Mouse (Mus musculus): ENCODE data around the gene Slc25a43. TPM values are rescaled to one million over a fixed set of nuclear protein-coding genes. Genes with fewer than 3 reads are reported as not detected.

The Slc25a43 gene
- polyA plus RNA-seq, 1 experiment from 2014 or later, result 2.3 TPM

DNA sequence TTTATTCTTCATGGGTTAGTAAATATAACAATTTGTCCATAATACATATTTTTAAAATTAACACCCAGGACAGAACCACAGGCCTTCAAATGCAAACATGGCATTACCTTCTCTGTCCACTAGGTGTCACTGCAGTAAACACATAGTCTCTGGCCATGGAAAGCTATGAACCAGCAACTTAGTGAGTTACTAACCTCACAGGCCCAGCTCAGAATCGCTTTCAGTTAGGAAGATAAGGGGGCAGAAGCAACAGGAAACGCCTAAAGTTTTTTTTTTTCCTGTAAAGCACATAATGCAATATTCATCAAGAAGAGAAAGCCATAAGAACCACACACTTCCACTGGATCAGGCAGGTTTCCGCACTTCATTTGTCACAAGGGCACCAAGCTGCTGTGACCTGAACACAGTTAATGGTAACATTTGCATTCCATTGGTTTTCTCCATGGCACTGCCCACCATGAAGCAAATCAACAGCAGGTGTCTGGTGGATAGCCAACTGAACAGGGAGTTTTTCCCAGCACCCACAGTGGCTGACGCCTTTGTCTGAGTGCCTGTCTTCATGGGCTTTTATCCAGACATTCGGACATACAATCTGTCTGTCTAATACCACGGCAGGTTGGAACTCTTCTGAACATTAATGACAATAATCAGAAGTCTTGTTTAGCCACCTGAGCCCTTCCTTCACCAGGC, 17.6 kb downstream of the Slc25a43 start:
- DNase-seq (ENCODE audit: low spot score), result peak; percentile 43
- Histone ChIP-seq H3K4me3 (no peak overlapping the region), H3K4me1 (no peaks in the 10 kb centered on the region), H3K27me3 (ENCODE audit: low read depth, poor library complexity, severe bottlenecking) (no peaks in the 10 kb centered on the region), H3K27ac (no peak overlapping the region), H3K36me3 (no peaks in the 10 kb centered on the region), H3K9me3 (replicated peaks) (no peaks in the 10 kb centered on the region)
- 66% methylated on average over 6 of the region's 6 CpGs for WGBS

DNA sequence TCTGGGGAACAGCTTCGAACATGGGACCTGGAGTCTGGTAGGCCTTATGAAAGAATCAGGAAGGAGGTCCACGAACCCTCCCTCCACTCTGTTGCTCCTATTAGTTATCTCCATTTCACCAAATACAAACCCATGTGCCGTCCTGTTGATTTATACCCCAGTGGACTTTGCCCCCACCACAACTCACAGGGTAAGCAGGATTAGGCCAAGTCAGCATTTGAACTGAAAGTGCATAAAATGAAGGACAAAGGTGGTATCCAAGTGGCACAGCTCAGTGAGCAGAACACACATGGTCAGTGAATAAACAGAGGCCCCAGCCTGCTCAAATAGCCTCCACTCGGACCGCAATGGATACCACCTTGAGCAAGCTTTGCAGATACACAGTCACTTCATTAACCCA, 18.8 kb downstream of the Slc25a43 start:
- H3K36me3 ChIP-seq, result no peaks in the 10 kb centered on the region
- no peak overlapping the region for H3K4me3 ChIP-seq
- no peaks in the 10 kb centered on the region for H3K27me3 ChIP-seq (ENCODE audit: low read depth, poor library complexity, severe bottlenecking)
- no peaks in the 10 kb centered on the region for H3K9me3 ChIP-seq (replicated peaks)
- no peak overlapping the region for H3K27ac ChIP-seq
- no peaks in the 10 kb centered on the region for H3K4me1 ChIP-seq
- no peak for DNase-seq (ENCODE audit: low spot score)
- 97% methylated on average over 5 of the region's 5 CpGs for whole genome bisulfite sequencing

- WGBS, result 82% methylated on average over 4 of the region's 4 CpGs
Observed at GRCm38 (mm10) chrX:36762894-36763293, 19.4 kb downstream of the Slc25a43 start.

DNA sequence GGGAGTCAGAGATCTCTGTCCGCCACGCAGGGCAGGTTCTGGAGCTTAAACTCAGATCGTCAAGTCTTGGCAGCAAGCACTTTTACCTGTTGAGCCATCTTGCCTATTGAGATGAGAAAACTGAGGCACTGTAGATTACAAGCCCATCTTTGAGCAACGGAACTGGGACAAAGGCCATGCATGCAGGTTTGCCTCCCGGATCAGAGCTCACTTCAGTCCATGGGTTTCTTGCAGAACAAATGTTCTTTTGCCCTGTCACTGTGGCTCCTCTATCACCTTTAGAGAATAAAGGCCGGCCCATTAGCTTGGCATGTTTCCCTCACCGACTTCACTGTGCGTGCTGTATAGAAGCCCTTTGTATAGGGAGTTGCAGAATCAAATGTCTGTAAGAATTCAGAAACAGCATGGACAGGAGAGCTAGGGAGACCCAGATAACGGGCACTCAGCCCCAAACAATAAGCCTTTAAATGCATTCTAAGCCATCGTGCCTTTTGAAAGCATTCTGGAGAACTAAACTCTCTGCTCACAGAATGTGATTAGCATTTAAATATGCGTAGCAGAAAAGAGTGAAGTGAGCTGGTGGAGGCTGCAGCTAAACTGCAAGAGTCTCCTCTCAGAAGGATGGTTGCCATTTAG, 20.0 kb downstream of the Slc25a43 start:
- H3K27ac ChIP-seq, result no peak overlapping the region
- WGBS, result 63% methylated on average over 11 of the region's 11 CpGs

More at GRCm38 (mm10) chrX:36762894-36763293, 19.4 kb downstream of the Slc25a43 start:
- Histone ChIP-seq H3K36me3 (no peaks in the 10 kb centered on the region), H3K4me1 (no peaks in the 10 kb centered on the region), H3K9me3 (replicated peaks) (no peaks in the 10 kb centered on the region), H3K4me3 (no peak overlapping the region), H3K27ac (no peak overlapping the region), H3K27me3 (ENCODE audit: low read depth, poor library complexity, severe bottlenecking) (no peaks in the 10 kb centered on the region)
- no peak for DNase-seq (ENCODE audit: low spot score)

GRCm38 (mm10) chrX:36763934-36764317, 20.5 kb downstream of the Slc25a43 start:
- DNase-seq (ENCODE audit: low spot score), result no peak
- Histone ChIP-seq H3K4me3 (no peak overlapping the region), H3K27me3 (ENCODE audit: low read depth, poor library complexity, severe bottlenecking) (no peaks in the 10 kb centered on the region), H3K27ac (no peak overlapping the region), H3K36me3 (no peaks in the 10 kb centered on the region), H3K9me3 (replicated peaks) (no peaks in the 10 kb centered on the region), H3K4me1 (no peaks in the 10 kb centered on the region)
- WGBS, result 42% methylated on average over 2 of the region's 2 CpGs

More for the DNA sequence above, 20.0 kb downstream of the Slc25a43 start:
- no peak for DNase-seq (ENCODE audit: low spot score)
- no peaks in the 10 kb centered on the region for H3K4me1 ChIP-seq
- H3K27me3 ChIP-seq (ENCODE audit: low read depth, poor library complexity, severe bottlenecking), result no peaks in the 10 kb centered on the region
- no peak overlapping the region for H3K4me3 ChIP-seq
- no peaks in the 10 kb centered on the region for H3K9me3 ChIP-seq (replicated peaks)
- no peaks in the 10 kb centered on the region for H3K36me3 ChIP-seq

DNA sequence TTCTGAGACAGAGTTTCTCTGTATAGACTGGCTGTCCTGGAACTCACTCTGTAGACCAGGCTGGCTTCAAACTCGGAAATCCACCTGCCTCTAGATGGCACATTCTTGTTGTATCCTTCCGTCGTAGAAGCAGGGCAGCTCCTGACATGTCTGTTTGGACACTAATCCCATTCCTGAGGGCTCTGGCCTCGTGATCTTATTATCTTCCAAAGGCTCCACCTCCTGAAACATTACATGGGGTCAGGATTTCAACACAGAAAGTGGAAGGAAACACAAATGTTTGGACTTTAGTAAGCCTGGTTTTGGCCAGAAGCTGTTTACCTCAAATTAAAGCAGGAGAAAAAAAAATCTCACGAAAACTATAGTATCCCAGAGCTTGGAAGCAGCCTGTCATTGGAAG, 23.9 kb downstream of the Slc25a43 start:
- WGBS, result 65% methylated on average over 5 of the region's 5 CpGs
- Histone ChIP-seq H3K4me3 (no peak overlapping the region), H3K36me3 (no peaks in the 10 kb centered on the region), H3K27me3 (ENCODE audit: low read depth, poor library complexity, severe bottlenecking) (no peaks in the 10 kb centered on the region), H3K27ac (no peak overlapping the region), H3K9me3 (replicated peaks) (no peaks in the 10 kb centered on the region), H3K4me1 (no peaks in the 10 kb centered on the region)
- DNase-seq (ENCODE audit: low spot score), result no peak

- DNase-seq (ENCODE audit: low spot score), result no peak
- Histone ChIP-seq H3K36me3 (no peaks in the 10 kb centered on the region), H3K27me3 (ENCODE audit: low read depth, poor library complexity, severe bottlenecking) (no peaks in the 10 kb centered on the region), H3K4me1 (no peaks in the 10 kb centered on the region), H3K9me3 (replicated peaks) (no peaks in the 10 kb centered on the region), H3K4me3 (no peak overlapping the region), H3K27ac (no peak overlapping the region)
- WGBS, result 83% methylated on average over 6 of the region's 6 CpGs
Observed at GRCm38 (mm10) chrX:36772591-36772990, 29.1 kb downstream of the Slc25a43 start.

DNA sequence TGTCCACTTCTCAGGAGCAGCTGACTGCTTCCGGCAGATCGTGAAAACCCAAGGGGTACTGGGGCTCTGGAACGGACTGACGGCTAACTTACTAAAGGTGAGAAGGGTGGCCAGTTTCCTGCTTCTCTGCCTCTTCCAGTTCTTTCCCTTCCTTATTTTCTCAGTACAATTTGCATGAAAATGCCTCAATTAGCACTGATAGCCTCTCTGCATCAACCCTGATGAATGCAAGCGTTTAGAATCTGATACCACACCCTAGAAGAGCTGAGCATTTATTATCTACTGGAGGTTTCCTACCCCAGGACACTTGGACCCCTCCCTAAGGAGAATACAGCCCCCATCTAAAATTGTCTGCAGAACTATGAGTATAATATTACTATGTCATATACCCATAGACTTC, 32.1 kb downstream of the Slc25a43 start:
- H3K27ac ChIP-seq, result no peak overlapping the region
- H3K9me3 ChIP-seq (replicated peaks), result no peaks in the 10 kb centered on the region
- H3K4me1 ChIP-seq, result no peaks in the 10 kb centered on the region
- no peak for DNase-seq (ENCODE audit: low spot score)
- no peak overlapping the region for H3K4me3 ChIP-seq
- WGBS, result 86% methylated on average over 5 of the region's 5 CpGs
- no peaks in the 10 kb centered on the region for H3K36me3 ChIP-seq
- no peaks in the 10 kb centered on the region for H3K27me3 ChIP-seq (ENCODE audit: low read depth, poor library complexity, severe bottlenecking)

- Histone ChIP-seq H3K27ac (no peak overlapping the region), H3K4me1 (no peaks in the 10 kb centered on the region), H3K27me3 (ENCODE audit: low read depth, poor library complexity, severe bottlenecking) (no peaks in the 10 kb centered on the region), H3K4me3 (no peak overlapping the region), H3K9me3 (replicated peaks) (no peaks in the 10 kb centered on the region), H3K36me3 (no peaks in the 10 kb centered on the region)
- no peak for DNase-seq (ENCODE audit: low spot score)
- 78% methylated on average over 4 of the region's 4 CpGs for WGBS
Observed at GRCm38 (mm10) chrX:36777694-36778093, 34.2 kb downstream of the Slc25a43 start.

DNA sequence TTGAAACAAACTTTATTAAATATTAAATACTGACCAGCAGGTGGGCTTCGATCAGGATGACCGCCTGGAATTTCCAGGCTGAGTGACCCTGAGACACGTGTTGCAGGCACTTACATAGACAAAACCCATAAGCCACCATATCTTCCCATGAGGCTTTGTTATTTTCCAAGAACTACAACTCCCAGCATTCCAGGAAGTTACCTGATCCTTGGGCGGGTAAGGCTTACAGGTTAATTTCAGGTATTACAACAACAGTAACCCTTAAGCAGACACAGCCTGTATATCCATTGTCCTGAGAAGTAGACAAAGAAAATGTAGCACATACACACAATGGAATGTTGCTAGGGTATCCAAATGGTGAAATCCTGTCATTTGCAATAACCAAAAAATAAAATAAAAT, 45.9 kb downstream of the Slc25a43 start:
- Histone ChIP-seq H3K36me3 (no peaks in the 10 kb centered on the region), H3K27me3 (ENCODE audit: low read depth, poor library complexity, severe bottlenecking) (no peaks in the 10 kb centered on the region), H3K4me3 (no peak overlapping the region), H3K4me1 (no peaks in the 10 kb centered on the region), H3K27ac (no peak overlapping the region), H3K9me3 (replicated peaks) (no peaks in the 10 kb centered on the region)
- no peak for DNase-seq (ENCODE audit: low spot score)
- 64% methylated on average over 4 of the region's 4 CpGs for WGBS

- Histone ChIP-seq H3K4me1 (no peaks in the 10 kb centered on the region), H3K27ac (no peak overlapping the region), H3K9me3 (replicated peaks) (no peaks in the 10 kb centered on the region), H3K4me3 (no peak overlapping the region), H3K36me3 (peaks cover 13% of the 10 kb centered on the region), H3K27me3 (ENCODE audit: low read depth, poor library complexity, severe bottlenecking) (no peaks in the 10 kb centered on the region)
- no peak for DNase-seq (ENCODE audit: low spot score)
- 60% methylated on average over 5 of the region's 5 CpGs for WGBS
Observed at GRCm38 (mm10) chrX:36794571-36794970, 51.1 kb downstream of the Slc25a43 start.

DNA sequence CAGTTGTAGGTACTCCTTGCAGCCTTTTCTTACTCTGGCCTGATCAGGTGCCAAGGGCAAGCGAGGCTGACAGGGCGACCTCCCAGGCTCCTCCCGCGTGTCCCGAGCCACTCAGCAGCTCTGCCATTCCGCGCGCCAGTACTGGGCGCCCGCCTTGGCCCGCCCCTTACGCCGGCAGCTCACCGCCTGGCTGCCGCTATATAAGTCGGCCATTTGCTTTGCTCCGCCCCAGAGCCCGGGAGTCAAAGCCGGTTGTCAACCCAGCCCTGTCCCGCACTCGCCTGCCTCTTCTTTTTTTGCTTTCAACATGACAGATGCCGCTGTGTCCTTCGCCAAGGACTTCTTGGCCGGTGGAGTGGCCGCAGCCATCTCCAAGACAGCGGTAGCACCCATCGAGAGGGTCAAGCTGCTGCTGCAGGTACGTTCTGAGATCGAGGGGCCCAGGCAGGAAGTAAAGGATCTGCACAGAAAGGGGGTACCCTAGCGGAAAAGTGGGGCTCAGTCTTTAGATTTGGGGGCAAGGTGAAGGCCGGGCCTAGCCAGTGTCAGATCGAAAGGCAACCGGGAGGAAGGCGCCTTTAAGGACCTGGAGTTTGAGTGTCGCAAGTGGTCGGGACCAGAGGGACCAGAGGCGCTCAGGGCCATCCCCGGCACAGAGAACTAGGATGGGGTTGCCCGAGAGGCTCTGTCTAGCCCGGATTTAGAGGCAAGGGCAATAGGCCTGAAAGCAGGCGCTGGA, 52.1 kb downstream of the Slc25a43 start, which contains the start of gene Slc25a5:
Slc25a5 (plus strand) TSS at position 228 of the 739 bp plus-strand sequence.
- no peaks in the 10 kb centered on the region for H3K4me1 ChIP-seq
- peak within 1 kb of the TSS; percentile 87 for H3K27ac ChIP-seq
- peaks cover 13% of the 10 kb centered on the region for H3K36me3 ChIP-seq
- peak within 1 kb of the TSS; percentile 63 for H3K4me3 ChIP-seq
- H3K27me3 ChIP-seq (ENCODE audit: low read depth, poor library complexity, severe bottlenecking), result no peaks in the 10 kb centered on the region
- WGBS, result 9% methylated on average over 41 of the region's 41 CpGs
- no peaks in the 10 kb centered on the region for H3K9me3 ChIP-seq (replicated peaks)
- peak; percentile 78 for DNase-seq (ENCODE audit: low spot score)

DNA sequence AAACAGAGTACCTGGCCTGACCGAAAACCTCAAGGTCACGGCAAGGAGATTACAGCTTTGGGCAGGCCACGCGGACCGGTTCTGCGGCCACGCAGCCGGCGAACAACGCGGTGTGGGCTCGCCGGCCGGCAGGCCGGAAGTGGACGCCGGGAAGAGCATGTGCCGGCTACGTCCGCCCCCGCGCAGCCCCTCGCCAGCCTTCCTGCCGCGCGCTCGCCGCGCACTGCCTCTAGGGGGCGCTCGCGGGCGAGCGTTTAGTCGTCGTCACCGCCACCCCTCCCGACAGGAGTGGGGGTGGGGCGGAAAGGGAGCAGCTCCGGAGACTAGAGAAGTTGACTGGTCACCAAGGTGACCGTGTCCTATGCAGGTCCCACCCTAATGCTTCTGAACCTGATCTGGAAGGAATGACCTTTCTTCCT, 52.7 kb downstream of the Slc25a43 start:
- peak overlapping the region; percentile 63 for H3K4me3 ChIP-seq
- peak; percentile 85 for DNase-seq (ENCODE audit: low spot score)
- peak overlapping the region; percentile 87 for H3K27ac ChIP-seq
- no peaks in the 10 kb centered on the region for H3K27me3 ChIP-seq (ENCODE audit: low read depth, poor library complexity, severe bottlenecking)
- no peaks in the 10 kb centered on the region for H3K4me1 ChIP-seq
- no peaks in the 10 kb centered on the region for H3K9me3 ChIP-seq (replicated peaks)
- peaks cover 13% of the 10 kb centered on the region for H3K36me3 ChIP-seq
- WGBS, result 23% methylated on average over 40 of the region's 41 CpGs
